Mouse (Mus musculus): ENCODE data around the gene Astn2. TPM values are rescaled to one million over a fixed set of nuclear protein-coding genes. Genes with fewer than 3 reads are reported as not detected.
A peak's percentile ranks its signal among the peaks of the same experiment; 100 is the strongest.

Astn2 gene
- total and polyA plus RNA-seq, 3 experiments: not detected

DNA sequence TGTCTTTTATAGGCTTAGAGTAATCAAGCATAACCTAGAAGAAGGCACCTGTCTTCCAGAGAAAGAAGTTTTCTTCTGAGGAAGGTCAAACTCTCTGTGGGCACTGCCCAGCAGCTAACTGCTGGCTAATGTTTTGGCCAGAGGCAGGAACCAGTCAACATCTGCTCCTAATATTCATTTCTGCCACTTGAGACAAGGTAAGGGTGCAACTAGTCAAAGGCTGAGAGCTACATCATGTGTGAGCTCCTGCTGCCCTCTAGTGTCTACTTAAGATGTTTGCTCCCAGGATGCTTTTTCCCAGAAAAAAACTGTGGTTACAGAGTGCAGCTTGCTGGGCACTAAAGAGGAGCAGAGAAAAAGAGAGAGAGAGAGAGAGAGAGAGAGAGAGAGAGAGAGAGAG lies 814.6 kb downstream of the Astn2 start (continued):
- no peak for TF ChIP-seq GATA1 (IDR thresholded peaks at IDR 0.05; ENCODE audit: low read depth, low read length)
- no peak for TF ChIP-seq CHD1 (IDR thresholded peaks at IDR 0.05; ENCODE audit: low read depth, low read length)
- TF ChIP-seq USF1 (IDR thresholded peaks at IDR 0.05; ENCODE audit: low read depth, low read length): no peak
- peak; percentile 69 for TF ChIP-seq ZC3H11A (IDR thresholded peaks at IDR 0.05; ENCODE audit: low read depth, low read length)
- no peak for TF ChIP-seq TCF12 (IDR thresholded peaks at IDR 0.05; ENCODE audit: low read depth, low read length)
- TF ChIP-seq CHD2 (IDR thresholded peaks at IDR 0.05; ENCODE audit: low read length): no peak
- TF ChIP-seq ZNF384 (IDR thresholded peaks at IDR 0.05; ENCODE audit: low read depth, low read length): peak; percentile 37; the same call in 1 of the 2 replicates
- TF ChIP-seq POLR2A (IDR thresholded peaks at IDR 0.05; ENCODE audit: control insufficient read depth in 1 of 2, insufficient read depth in 1 of 2, low read depth in 1 of 2, low read length in 2 of 2, poor library complexity in 1 of 2): no peak
- TF ChIP-seq MXI1 (IDR thresholded peaks at IDR 0.05; ENCODE audit: low read depth, low read length): no peak
- TF ChIP-seq USF2 (IDR thresholded peaks at IDR 0.05; ENCODE audit: borderline replicate concordance in 1 of 2, insufficient read depth in 1 of 2, low read depth in 1 of 2, low read length in 2 of 2): no peak

DNA sequence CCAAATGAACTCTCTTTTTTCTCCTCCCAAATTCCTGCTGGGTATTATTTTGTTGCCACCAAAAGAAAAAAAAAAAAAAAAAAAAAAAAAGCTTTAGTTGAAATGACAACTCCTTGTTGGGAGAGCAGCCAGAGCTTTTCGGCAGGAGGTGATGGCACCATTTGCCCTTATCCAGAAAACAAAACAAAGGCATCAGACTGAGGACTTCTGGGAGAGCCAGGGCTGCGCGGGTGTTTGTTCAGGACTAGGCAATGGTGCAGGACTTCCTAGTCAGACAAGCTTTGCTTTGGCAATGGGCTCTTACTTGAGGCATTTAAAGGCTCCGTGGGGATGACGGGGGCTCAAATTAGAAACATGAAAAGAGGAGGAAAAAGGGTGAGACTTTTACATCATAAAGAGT lies 817.5 kb downstream of the Astn2 start:
- DNase-seq (ENCODE audit: low read depth, low spot score): no peak
- H3K9me3 ChIP-seq (replicated peaks; ENCODE audit: insufficient read depth, low read length): no peaks in the 10 kb centered on the region
- H3K4me1 ChIP-seq (ENCODE audit: control insufficient read depth in 1 of 2, insufficient read depth in 2 of 2, low read length in 2 of 2): no peaks in the 10 kb centered on the region
- TF ChIP-seq GABPA (IDR thresholded peaks at IDR 0.05; ENCODE audit: low read depth, low read length): no peak
- TF ChIP-seq SMC3 (IDR thresholded peaks at IDR 0.05; ENCODE audit: low read depth, low read length): no peak
- TF ChIP-seq MXI1 (IDR thresholded peaks at IDR 0.05; ENCODE audit: low read depth, low read length): no peak
- TF ChIP-seq USF1 (IDR thresholded peaks at IDR 0.05; ENCODE audit: low read depth, low read length): no peak
- TF ChIP-seq SIN3A (IDR thresholded peaks at IDR 0.05; ENCODE audit: low read length): no peak
- TF ChIP-seq MYB (IDR thresholded peaks at IDR 0.05; ENCODE audit: low read depth, low read length): no peak
- H3K79me2 ChIP-seq (ENCODE audit: control insufficient read depth, insufficient read depth, low read length, poor library complexity): no peaks in the 10 kb centered on the region
- no peak overlapping the region for H3K9ac ChIP-seq (ENCODE audit: control insufficient read depth, low read depth, low read length, poor library complexity, severe bottlenecking)
- no peak overlapping the region for H3K4me3 ChIP-seq (ENCODE audit: control insufficient read depth in 1 of 2, insufficient read depth in 1 of 2, low read depth in 2 of 2, low read length in 2 of 2)
- H3K36me3 ChIP-seq (ENCODE audit: control insufficient read depth in 1 of 2, insufficient read depth in 2 of 2, low read length in 2 of 2): no peaks in the 10 kb centered on the region
- no peaks in the 10 kb centered on the region for H3K27me3 ChIP-seq (ENCODE audit: control insufficient read depth in 1 of 2, insufficient read depth in 2 of 2, low read length in 2 of 2)
- no peak overlapping the region for H3K27ac ChIP-seq (ENCODE audit: control insufficient read depth, low read depth, low read length)

DNA sequence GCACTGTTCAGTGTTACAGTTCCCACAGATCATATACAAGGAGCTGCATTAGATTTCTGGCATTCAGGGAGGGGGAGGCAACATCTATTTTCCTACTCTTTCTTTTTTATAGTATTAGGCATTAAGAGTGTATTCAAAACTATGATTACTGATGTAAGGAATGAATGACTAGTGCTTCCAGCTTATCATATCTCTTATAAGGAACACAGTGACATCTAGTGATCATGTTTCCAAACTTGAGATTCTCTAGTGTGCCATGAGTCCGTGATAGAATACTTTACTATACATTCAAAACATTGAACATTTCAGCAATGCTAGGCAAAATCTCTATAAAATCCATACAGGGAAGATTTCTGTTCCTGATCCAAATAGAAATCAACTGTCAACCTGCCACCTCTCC lies 824.2 kb downstream of the Astn2 start:
- H3K4me3 ChIP-seq (ENCODE audit: control insufficient read depth in 1 of 2, insufficient read depth in 1 of 2, low read depth in 2 of 2, low read length in 2 of 2): no peak overlapping the region
- H3K36me3 ChIP-seq (ENCODE audit: control insufficient read depth in 1 of 2, insufficient read depth in 2 of 2, low read length in 2 of 2): no peaks in the 10 kb centered on the region
- TF ChIP-seq TBP (IDR thresholded peaks at IDR 0.05; ENCODE audit: low read depth, low read length) (no peak), ETS1 (IDR thresholded peaks at IDR 0.05; ENCODE audit: low read depth, low read length) (no peak), BHLHE40 (IDR thresholded peaks at IDR 0.05; ENCODE audit: borderline replicate concordance, low read depth, low read length) (no peak), MAZ (IDR thresholded peaks at IDR 0.05; ENCODE audit: low read depth, low read length) (no peak), GATA1 (IDR thresholded peaks at IDR 0.05; ENCODE audit: low read depth, low read length) (no peak), NRF1 (IDR thresholded peaks at IDR 0.05; ENCODE audit: insufficient read depth, low read depth, low read length, poor library complexity, severe bottlenecking) (no peak), USF1 (IDR thresholded peaks at IDR 0.05; ENCODE audit: low read depth, low read length) (no peak), ZC3H11A (IDR thresholded peaks at IDR 0.05; ENCODE audit: low read depth, low read length) (no peak), ZKSCAN1 (IDR thresholded peaks at IDR 0.05; ENCODE audit: low read depth, low read length) (no peak), ZNF384 (IDR thresholded peaks at IDR 0.05; ENCODE audit: low read depth, low read length) (no peak), CTCF (IDR thresholded peaks at IDR 0.05 in 2 of 3, conservative IDR thresholded peaks at IDR 0.05 in 1 of 3; ENCODE audit: control insufficient read depth in 1 of 3, insufficient read depth in 1 of 3, low read depth in 2 of 3, low read length in 3 of 3, poor library complexity in 1 of 3, severe bottlenecking in 1 of 3) (no peak), JUND (IDR thresholded peaks at IDR 0.05; ENCODE audit: low read depth, low read length) (no peak), HCFC1 (IDR thresholded peaks at IDR 0.05; ENCODE audit: low read depth, low read length) (no peak), ELF1 (IDR thresholded peaks at IDR 0.05; ENCODE audit: low read depth, low read length) (no peak), MEF2A (IDR thresholded peaks at IDR 0.05; ENCODE audit: extremely low read depth, insufficient replicate concordance, low read depth, low read length, poor library complexity, severe bottlenecking) (no peak), UBTF (IDR thresholded peaks at IDR 0.05; ENCODE audit: borderline replicate concordance, insufficient read depth, low read depth, low read length) (no peak), KAT2A (conservative IDR thresholded peaks at IDR 0.05; ENCODE audit: low read depth, low read length) (no peak), ZMIZ1 (IDR thresholded peaks at IDR 0.05; ENCODE audit: low read depth, low read length) (no peak), MYC (IDR thresholded peaks at IDR 0.05; ENCODE audit: low read depth, low read length) (no peak)
- H3K4me1 ChIP-seq (ENCODE audit: control insufficient read depth in 1 of 2, insufficient read depth in 2 of 2, low read length in 2 of 2): no peaks in the 10 kb centered on the region
- H3K27ac ChIP-seq (ENCODE audit: control insufficient read depth, low read depth, low read length): no peak overlapping the region
- H3K9me3 ChIP-seq (replicated peaks; ENCODE audit: insufficient read depth, low read length): no peaks in the 10 kb centered on the region
- DNase-seq (ENCODE audit: low read depth, low spot score): no peak
- H3K79me2 ChIP-seq (ENCODE audit: control insufficient read depth, insufficient read depth, low read length, poor library complexity): no peaks in the 10 kb centered on the region
- no peak overlapping the region for H3K9ac ChIP-seq (ENCODE audit: control insufficient read depth, low read depth, low read length, poor library complexity, severe bottlenecking)
- no peaks in the 10 kb centered on the region for H3K27me3 ChIP-seq (ENCODE audit: control insufficient read depth in 1 of 2, insufficient read depth in 2 of 2, low read length in 2 of 2)

Data from MEL (cell line).